Mouse (Mus musculus): ENCODE data around the gene Lman2.
A peak's percentile ranks its signal among the peaks of the same experiment; 100 is the strongest.

Gene Lman2

DNA sequence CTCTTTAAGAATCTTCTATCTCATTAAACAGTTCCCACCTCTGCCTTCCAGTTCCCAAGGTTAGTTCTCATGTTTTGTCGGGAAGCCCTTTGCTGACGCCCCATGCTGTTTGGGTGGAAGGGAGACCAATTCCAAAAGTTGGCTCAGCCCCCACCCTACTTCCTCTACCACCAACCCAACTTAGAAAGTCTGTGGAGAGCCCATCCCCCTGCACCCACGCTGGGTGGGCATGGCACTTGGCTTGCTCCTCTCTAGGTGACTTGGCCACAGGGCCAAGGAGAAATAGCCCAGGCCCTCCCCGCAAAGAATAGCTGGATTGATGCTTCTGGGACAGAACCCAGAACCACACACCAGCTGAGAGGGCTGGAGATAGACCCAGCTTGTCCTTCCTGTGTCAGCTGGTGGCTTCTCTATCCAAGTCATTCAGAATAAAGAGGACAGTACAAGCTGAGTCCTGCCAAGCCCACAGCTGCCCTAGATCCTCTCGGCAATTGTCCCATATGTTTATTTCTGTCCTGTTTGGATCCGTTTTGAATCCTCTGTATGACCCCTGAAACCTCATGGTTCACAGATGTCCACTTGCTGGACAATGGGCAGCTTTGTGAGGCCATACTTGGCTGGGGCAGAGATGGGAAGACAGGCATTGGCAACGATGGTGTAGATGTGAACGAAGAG lies 8.6 kb upstream of the Lman2 start:
- DNase-seq (ENCODE audit: low spot score) = peak; percentile 66

DNA sequence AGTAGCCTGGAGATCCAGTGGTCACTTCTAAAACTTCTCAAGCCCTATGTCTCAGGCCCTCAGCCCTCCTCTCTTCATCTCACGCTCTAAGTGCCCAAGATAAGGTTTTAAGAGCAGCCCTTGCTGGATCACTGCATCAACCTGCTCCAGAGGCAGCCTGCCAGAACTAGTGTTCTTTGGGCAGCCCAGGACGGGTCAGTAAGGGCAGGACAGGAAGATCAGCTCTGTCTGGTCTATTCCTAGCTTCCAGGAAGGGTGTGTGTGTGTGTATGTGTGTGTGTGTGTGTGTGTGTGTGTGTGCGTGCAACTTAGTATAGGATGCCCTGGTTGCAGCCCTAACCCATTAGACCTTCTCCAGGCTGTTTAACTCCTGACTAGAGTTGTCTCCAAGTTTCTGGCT lies 7.7 kb upstream of the Lman2 start:
- no peak for DNase-seq (ENCODE audit: low spot score)

DNA sequence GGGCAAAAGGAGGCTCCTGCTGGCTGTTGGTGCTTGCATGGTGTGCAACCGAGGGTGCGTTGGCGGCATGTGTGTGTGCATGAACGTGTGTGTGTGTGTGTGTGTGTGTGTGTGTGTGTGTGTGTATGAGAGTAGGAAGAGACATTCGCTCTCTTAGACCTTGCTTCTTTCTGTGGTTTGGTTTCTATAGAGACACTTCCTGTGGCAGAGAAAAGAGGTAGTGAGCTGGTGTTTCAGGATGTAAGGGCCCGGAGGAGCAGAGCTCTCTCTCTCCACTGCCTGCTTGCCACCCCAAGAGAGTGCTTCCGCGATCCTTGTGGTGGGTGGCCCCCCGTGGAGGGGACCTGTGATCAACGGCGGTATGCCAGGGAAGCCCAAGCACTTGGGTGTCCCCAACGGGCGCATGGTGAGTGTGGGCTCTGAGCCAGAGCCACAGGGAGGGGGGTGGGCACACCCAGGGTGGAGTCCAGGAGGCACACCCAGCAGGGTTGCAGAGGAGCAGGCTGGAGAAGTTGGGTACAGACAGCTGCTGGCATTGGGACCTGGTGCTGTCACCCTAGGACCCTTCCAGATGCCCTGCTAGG lies 7.0 kb upstream of the Lman2 start, which contains the start of gene Rgs14:
Gene Rgs14, plus strand, starts transcription at position 202 of the 584 bp plus-strand sequence.
- no peak for DNase-seq (ENCODE audit: low spot score)

DNA sequence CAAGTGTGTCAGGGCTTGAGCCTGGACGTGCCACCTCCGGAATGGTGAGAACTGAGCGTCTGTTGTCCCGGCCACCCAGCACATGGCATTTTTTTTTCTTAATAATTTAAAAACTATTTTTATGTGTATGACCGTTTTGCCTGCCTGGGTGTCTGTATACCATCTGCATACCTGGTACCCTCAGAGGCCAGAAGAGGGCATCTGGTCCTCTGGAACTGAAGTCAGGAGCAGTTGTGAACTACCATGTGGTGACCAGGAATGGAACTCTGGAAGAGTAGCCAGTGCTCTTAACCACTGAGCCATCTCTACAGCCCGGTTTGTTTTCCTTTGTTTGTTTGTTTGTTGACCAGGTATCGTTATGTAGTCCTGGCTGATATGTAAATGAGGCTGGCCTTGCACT lies 5.8 kb upstream of the Lman2 start:
- DNase-seq (ENCODE audit: low spot score) = no peak

DNA sequence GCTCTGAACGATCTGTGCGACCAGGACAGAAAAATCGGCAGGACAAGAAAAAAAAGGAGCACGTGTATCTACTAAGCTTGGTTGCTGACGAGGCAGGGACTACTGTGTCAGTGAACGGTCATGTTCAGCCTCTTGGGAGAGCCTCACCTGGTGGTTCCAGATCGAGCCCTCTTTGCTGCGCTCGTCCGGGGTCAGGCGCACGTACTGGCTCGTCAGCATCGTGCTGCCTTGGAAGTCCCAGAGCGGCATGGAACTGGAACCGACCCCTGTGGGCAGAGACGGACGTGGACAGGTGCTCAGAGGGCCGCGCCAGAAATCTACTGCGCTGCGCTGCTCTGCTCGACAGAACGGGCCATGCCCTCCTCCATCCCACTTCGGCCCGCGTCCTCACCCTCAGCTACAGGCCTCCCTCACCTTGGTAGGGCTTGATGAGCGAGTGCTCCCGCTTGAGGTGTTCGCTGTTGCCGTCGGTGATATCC lies 570 bp downstream of the Lman2 start:
- no peak for DNase-seq (ENCODE audit: low spot score)

DNA sequence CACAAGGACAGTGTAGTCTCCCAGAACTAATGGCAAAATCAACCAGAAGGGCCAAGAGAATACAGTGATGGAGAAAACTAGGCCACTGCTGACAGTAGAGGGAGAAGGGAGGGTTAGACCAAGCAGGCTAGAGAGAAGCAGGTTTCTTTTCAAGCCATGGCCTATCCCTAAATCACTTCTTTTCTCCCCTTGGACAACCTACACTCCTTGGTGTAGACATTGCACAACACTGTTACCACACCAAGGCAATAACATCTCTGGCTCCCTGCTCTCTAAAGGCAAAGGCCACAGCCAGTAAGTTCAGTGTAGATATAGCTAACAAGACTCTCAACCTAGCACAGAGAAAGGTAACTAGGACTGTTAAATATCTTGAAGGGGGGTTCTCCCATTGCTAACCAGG lies 1.4 kb downstream of the Lman2 start:
- no peak for DNase-seq (ENCODE audit: low spot score)

DNA sequence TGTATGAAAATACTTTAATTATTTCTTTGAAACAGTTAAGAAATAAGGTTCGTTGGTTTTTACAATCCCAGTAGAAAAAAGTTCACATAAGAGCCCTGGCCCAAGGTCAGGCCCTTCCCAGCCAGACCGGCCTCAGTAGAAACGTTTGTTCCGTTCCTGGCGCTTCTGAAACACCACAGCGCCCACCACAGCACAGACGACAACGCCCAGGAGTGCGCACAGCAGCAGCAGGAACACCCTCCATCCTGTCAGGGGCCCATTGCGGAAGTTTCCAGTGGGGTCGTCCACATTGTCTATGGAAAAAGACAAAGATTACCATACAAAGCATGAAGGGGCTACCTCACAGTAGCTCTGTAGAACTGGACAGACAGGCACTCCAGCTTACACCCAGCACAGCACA lies 15.8 kb downstream of the Lman2 start:
- DNase-seq (ENCODE audit: low spot score) = no peak

DNA sequence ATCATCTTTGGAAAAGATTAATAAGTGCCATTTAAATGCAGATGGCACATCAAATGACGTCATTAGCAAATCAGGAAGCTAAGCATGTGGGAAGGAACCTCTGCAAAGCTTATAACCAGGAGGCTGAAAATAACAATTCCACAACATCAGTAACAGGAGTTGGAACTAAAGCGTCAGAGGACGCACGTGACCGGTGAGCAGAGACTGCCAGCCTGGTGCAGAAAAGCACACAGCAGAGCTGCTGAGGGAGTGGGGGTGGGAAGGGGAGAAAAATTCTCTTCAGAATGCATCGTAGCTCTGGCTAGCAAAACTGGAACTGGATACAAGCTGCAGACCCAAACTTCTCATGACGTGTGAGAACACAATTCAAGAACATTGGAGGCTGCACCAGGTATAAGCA lies 18.3 kb downstream of the Lman2 start:
- DNase-seq (ENCODE audit: low spot score) = no peak

DNA sequence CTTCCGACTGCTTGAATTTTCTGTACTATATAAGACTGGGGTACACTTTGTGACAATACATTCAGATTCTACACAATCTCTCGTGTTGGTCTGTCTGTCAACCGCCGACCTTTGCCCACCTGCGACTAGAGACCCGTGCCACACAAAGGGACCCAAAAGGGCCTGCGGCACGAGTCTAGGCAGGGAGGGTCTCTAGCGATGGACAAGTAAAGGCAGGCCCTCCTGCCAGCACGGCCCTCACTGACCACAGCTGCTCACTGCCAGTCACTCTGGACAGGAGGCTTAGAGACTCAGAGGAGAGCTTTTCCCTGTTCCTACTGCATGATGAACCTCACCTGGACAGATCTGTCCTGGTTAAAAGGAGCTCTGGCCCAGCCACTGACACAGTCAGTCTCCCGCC lies 20.1 kb downstream of the Lman2 start:
- no peak for DNase-seq (ENCODE audit: low spot score)

DNA sequence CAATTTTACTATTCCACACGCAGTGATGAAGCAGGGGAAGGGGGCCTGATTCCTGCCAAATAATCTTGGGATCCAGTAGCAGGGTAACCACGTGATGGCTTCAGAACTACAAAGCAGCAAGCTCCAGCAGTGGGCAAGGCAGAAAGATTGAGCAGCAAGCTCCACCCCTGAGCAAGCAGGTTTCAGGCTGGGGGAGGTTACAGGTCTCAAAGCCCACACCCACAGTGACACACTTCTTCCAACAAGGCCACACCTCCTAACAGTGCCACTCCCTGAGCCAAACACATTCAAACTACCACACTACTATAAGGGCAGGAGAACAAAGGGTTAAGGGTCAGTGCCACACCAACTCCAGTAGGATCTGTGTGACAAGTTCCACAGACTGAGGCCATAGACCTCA lies 23.3 kb downstream of the Lman2 start:
- DNase-seq (ENCODE audit: low spot score) = no peak

DNA sequence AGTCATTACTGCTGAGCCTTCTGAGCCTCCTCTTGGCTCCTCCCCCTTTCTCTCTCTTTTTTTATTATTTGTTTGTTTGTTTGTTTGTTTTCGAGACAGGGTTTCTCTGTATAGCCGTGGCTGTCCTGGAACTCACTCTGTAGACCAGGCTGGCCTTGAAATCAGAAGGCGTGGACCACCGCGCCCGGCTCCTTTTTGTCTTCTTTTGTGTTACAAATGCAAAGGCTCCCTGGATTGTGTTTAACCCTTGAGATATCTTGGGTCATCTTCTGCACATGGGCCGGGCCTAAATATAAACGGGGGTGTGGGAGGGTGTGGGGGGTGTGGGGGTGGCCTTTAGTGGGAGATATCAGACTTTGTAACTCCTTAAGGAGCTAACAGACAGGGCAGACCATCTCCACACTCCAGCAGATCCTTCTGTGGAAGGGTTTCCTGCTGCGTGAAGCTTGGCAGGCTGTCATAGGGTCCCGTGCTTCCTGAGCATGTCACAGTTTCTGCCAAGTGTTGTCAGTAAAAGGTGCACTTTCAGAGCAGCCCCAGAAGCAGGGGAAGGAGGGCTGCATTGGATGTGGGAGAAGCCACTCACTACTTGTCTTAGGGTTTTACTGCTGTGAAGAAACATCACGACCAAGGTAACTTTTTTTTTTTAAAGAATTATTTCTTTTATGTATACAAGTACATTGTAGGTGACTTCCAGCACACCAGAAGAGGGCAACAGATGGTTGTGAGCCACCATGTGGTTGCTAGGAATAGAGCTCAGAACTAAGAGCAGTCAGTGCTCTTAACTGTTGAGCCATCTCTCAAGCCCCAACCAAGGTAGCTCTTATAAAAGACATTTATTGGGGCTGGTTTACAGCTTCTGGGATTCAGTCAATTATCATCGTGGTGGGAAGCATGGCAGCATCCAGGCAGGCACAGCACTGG lies 24.2 kb downstream of the Lman2 start:
- no peak for DNase-seq (ENCODE audit: low spot score)

DNA sequence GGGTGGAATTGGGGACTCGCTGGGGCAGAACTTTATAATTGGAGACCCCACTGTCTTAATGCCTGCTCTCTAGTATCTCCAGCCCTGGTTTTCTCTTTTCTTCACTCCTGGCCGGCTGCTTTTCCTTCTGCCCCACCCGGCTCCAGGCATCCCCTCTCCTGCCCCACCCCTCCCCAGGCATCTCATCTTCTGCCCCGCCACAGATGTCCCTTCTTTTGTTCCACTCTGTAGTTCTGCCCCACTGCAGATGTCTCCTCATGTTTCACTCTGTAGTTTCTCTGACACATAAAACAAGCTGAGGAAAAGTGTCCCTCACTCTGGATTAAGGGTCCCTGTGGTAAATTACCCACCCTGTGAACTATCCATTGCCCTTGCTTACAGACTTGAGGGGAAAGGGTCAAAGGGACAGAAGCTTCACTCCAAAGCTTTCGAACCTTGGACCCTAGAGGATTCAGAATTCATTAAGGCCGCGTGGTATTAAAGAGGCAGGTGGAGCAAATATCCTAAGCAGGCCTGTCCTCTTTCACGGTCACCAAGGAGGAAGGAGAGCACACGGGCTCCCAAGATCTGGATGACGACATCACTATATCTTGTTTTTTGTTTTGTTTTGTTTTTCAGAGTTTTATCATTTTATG lies 25.1 kb downstream of the Lman2 start:
- DNase-seq (ENCODE audit: low spot score) = no peak

DNA sequence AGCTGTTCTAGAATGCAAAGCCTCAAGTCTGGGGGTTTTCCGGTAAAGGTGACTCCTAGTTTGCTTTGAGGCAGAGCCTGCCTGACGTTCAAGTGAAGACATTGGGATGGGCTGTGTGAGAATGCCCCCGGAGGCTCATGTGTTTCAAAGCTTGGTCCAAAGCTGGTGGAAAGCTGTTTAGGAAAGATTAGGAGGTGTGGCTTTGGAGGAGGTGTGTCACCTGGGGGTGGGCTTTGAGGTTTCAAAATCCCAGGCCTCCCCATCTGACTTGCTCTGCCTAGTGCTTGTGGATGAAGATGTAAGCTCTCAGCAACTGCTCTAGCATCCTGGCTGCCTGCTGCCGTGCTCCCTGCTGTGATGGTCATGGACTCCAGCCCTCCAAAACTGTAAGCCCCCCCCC lies 26.9 kb downstream of the Lman2 start:
- DNase-seq (ENCODE audit: low spot score) = no peak

DNA sequence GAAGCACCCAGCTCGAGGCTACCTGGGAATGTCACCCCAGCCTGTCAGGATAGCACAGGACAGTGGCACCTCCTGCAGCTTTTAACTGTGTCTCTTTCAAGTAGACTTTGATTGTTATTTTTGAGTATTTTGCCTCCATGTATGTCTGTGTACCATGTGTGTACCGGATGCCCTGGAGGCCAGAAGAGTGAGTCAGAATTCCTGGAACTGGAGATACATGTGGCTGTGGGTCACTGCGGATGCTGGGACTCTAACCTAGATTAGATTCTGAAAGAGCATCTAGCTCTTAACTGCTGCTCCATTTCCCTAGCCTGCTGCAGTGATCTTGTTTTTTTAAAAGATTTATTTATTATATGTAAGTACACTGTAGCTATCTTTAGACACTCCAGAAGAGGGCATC lies 30.3 kb downstream of the Lman2 start:
- DNase-seq (ENCODE audit: low spot score) = no peak

DNA sequence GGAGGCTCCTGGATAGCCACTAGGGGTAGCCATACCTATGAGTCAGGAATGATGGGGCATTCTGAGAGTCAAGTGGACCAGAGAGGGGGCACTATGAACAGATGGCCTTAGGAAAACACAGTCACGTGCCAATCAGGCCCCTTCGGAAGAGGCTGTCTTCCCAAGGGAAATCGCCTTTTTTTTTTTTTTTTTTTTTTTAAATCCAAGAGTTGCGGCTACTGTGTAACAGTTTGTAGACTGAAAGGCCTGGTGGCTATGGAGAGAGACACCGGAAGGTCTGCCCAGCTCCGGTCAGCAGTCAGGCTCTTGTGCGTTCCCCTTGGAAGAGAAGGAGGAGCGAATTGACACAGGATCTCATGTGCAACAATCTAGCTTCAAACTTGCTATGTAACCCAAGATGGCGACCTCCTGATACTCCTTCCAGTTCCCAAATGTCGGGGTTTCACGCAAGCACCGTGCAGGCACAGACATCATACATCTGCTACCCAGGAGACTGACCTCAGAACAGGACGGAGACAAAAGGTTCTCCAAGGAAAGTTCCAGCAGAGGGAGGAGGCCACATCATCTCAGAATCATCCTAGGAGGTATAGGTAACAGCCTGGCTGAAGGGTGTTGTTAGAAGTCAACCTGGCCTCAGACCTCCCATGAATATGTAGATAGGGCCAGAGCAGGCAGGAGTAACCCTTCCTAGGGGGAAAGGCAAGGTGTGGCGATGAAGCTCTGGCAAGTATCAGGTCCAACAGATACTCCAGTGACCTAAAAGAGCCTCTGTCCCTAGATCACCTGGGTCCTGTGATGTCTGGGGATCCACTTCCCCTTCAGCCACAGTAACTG lies 31.8 kb downstream of the Lman2 start:
- no peak for DNase-seq (ENCODE audit: low spot score)

DNA sequence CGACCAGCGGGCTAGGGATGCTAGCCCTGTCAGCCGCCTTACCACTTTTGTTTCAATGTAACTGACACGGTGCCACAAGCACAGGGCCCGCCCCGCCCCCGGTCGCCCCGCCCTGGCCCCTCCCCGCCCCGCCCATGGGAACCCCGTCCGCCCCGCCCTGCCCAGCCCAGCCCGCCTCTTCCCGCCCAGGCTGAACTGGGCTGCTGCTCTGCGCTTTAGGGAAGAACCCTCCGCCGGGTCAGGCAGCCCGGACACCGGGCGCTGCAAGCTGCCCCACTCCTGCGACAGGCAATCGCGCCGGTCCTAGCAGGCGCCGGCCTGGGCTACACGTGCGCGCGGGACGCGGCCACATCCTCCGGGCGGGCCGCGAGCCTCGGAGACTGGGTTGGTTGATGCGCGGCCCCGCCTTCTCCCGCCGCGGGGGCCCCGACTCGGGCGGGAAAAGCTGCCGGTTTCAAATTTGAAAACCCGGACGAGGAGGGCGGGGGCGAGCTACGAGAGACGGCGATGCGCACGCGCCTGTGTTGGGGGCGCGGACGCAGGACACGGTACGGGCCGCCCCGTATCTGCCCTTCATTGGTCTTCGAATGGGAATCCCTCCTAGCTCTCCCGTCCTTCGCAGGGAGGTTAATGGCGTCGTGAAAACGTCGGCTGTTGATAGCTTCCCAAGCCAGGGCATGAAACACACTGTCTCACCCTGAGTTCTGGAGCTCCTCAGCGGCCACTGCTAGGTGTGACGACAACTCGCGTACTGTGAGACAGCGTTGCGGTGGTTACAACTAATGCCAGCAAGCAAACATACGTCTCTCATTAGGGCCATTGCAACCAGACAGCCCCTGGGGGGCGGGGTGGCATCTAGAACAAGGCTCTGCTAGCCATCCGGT lies 32.7 kb downstream of the Lman2 start, which contains the start of gene Mxd3:
Gene Mxd3, minus strand, starts transcription at position 141 of the 884 bp plus-strand sequence.
- no peak for DNase-seq (ENCODE audit: low spot score)

DNA sequence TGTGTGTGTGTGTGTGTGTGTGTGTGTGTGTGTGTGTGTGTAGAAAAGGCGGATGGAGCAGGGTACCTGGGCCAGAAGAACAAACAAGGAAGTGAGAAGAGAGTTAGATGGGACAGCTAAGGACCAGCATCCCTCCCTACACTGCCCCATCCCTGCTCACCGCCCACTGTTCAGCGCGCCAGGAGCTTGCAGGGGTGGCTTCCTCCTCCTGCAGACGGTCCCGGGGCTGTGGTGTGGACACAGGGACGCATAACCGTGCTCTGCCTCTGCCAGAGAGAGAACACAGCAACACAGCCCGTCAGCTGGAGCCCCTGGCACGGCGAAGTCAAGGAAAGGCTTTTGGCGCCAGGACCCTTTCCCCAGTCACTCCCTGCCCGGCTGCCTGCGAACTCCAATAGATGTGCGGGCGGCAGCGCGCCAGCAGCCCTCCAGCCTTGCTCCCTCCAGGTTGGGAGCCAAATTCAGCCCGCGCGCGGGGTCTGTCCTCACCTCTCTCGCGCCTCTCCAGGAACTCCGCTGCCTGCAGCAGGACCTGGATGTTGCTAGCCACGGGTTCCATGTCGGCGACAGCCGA lies 33.4 kb downstream of the Lman2 start:
- DNase-seq (ENCODE audit: low spot score) = no peak

DNA sequence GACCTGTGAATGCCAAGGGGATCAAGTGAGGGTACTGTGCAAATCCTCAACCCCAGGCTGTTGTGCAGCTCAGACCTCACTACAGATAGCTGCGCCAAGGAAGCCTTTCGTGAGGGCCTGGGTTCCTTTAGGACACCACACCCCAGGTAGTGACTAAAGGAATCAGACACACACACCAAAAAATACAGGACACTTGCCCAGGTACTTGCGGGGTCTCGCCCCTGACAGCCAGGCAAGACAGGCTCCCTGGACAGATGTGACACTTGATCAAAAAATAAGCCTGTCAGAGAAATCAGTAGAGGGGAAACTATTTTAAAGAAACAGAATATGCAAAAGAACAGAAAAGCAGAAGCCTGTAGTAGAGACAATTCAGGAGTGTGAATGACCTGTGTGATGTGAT lies 33.9 kb downstream of the Lman2 start:
- DNase-seq (ENCODE audit: low spot score) = no peak

DNA sequence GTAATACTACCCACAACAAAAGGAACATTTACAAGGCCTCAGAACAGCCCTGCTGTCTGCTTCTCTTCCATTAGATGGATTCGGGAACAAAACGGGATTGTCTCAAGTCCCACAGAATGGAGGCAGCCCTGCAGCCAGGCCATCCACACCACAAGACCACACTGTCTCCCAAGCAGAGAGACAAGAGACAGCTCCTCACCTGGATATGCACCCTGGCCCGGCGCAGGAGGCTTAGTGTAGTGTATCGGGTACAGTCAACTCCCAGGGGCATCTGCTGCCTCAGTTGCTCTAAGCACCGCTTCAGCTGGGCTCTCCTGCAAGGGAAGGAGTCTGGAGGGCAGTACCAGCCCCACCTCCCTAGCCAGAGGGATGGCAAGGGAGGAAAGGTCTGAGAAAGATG lies 34.4 kb downstream of the Lman2 start:
- no peak for DNase-seq (ENCODE audit: low spot score)

DNA sequence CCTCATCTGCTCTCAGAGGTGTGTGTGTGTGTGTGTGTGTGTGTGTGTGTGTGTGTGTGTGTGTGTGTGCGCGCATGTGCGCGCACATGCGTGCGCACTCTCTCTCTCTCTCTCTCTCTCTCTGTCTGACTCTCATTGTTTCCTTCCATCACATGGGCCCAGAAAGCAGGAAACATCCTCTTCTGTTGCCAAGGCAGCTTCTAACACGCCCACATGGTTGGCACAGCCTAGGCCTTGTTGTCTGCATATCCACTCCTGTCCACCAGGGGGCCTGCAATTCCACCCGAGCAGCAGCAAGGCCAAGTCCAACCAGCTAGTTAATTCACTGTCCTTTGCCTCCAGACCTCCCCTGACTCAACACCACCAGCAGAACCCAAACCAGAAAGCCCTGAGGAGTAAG lies 35.0 kb downstream of the Lman2 start:
- peak; percentile 96 for DNase-seq (ENCODE audit: low spot score)
